Mouse (Mus musculus) liver, embryonic 11.5 days (tissue): ENCODE measurements around the gene Olfr1225. TPM values are rescaled to one million over a fixed set of nuclear protein-coding genes. Genes with fewer than 3 reads are reported as not detected.

Experiments used
- polyA plus RNA-seq: library from polyadenylated mRNA; unstranded; fragments of >200 nt; fragmentation: Nextera tagmentation; extraction: Ambion mirVana; gene quantifications from 2 replicates; pipeline ENCODE4 v1.2.1, GENCODE M21; 2014

The Olfr1225 gene
- polyA plus RNA-seq, 1 experiment from 2014 or later = not detected

Other genes with a start within 250 kb of the Olfr1225 start
- gene Olfr1211, start 236.6 kb downstream of the Olfr1225 start, polyA plus RNA-seq = not detected in 2 replicates
- gene Olfr1212, start 220.7 kb downstream of the Olfr1225 start, polyA plus RNA-seq = not detected in 2 replicates
- gene Gm13762, start 194.4 kb downstream of the Olfr1225 start, polyA plus RNA-seq = not detected in 2 replicates
- not detected in 2 replicates for gene Olfr1214, start 182.0 kb downstream of the Olfr1225 start, polyA plus RNA-seq
- gene Olfr1215, start 167.7 kb downstream of the Olfr1225 start, polyA plus RNA-seq = not detected in 2 replicates
- gene Olfr1216, start 156.3 kb downstream of the Olfr1225 start, polyA plus RNA-seq = not detected in 2 replicates
- gene Olfr1217, start 142.6 kb downstream of the Olfr1225 start, polyA plus RNA-seq = not detected in 2 replicates
- not detected in 2 replicates for gene Olfr1218, start 113.5 kb downstream of the Olfr1225 start, polyA plus RNA-seq
- gene Olfr1219, start 91.2 kb downstream of the Olfr1225 start, polyA plus RNA-seq = not detected in 2 replicates
- gene Olfr1220, start 67.8 kb downstream of the Olfr1225 start, polyA plus RNA-seq = not detected in 2 replicates
- not detected in 2 replicates for gene Olfr1221, start 57.4 kb downstream of the Olfr1225 start, polyA plus RNA-seq
- not detected in 2 replicates for gene Olfr1222, start 41.6 kb downstream of the Olfr1225 start, polyA plus RNA-seq
- not detected in 2 replicates for gene Olfr1223, start 23.1 kb downstream of the Olfr1225 start, polyA plus RNA-seq
- not detected in 2 replicates for gene Olfr1224-ps1, start 10.6 kb downstream of the Olfr1225 start, polyA plus RNA-seq
- not detected in 2 replicates for gene Olfr1226, start 25.4 kb upstream of the Olfr1225 start, polyA plus RNA-seq
- gene Olfr1228, start 79.4 kb upstream of the Olfr1225 start, polyA plus RNA-seq = not detected in 2 replicates
- not detected in 2 replicates for gene Olfr1229, start 113.3 kb upstream of the Olfr1225 start, polyA plus RNA-seq
- gene Olfr1230, start 122.6 kb upstream of the Olfr1225 start, polyA plus RNA-seq = not detected in 2 replicates
- not detected in 2 replicates for gene Olfr1231, start 132.4 kb upstream of the Olfr1225 start, polyA plus RNA-seq
- gene Olfr1232, start 155.0 kb upstream of the Olfr1225 start, polyA plus RNA-seq = not detected in 2 replicates
- not detected in 2 replicates for gene Olfr1233, start 167.7 kb upstream of the Olfr1225 start, polyA plus RNA-seq
- gene Olfr1234, start 190.2 kb upstream of the Olfr1225 start, polyA plus RNA-seq = not detected in 2 replicates
- not detected in 2 replicates for gene Olfr1238, start 235.0 kb upstream of the Olfr1225 start, polyA plus RNA-seq
- not detected in 2 replicates for gene Olfr1239, start 245.7 kb upstream of the Olfr1225 start, polyA plus RNA-seq